Mouse (Mus musculus) hindbrain, embryonic 15.5 days (tissue): ENCODE data around the gene Cldn19. TPM values are rescaled to one million over a fixed set of nuclear protein-coding genes. Genes with fewer than 3 reads are reported as not detected.

ENCODE experiments used
- ATAC-seq: fragments of 200-750 bp; cut with Nextera tagmentation; 2 replicates; pipeline ENCODE4 v1.8.0; 2017; ENCODE audit warnings: low read depth, moderate number of reproducible peaks, moderate TSS enrichment; ENCODE audit not compliant: low FRiP score
- H3K27ac ChIP-seq: fragments of 300-500 bp; sonication (generic); replicated peaks from 2 replicates; pipeline ENCODE4 v1.5.1; 2015; ENCODE audit warnings: mild to moderate bottlenecking, inconsistent platforms
- H3K27me3 ChIP-seq: fragments of 300-500 bp; sonication (generic); 2 replicates; pipeline ENCODE4 v1.6.1; 2015; ENCODE audit warnings: control low read depth, inconsistent platforms
- H3K36me3 ChIP-seq: fragments of 300-500 bp; sonication (generic); 2 replicates; pipeline ENCODE4 v1.6.1; 2015; ENCODE audit warnings: control low read depth, inconsistent platforms
- H3K4me1 ChIP-seq: fragments of 300-500 bp; sonication (generic); replicated peaks from 2 replicates; pipeline ENCODE4 v1.6.1; 2015; ENCODE audit warnings: control low read depth, inconsistent platforms
- H3K4me2 ChIP-seq: fragments of 300-500 bp; sonication (generic); 2 replicates; pipeline ENCODE4 v1.6.1; 2015; ENCODE audit warnings: moderate library complexity, mild to moderate bottlenecking, inconsistent platforms
- H3K4me3 ChIP-seq: fragments of 300-500 bp; sonication (generic); 2 replicates; pipeline ENCODE4 v1.5.1; 2015; ENCODE audit warnings: mild to moderate bottlenecking, inconsistent platforms
- H3K9ac ChIP-seq: fragments of 300-500 bp; sonication (generic); 2 replicates; pipeline ENCODE4 v1.6.1; 2015; ENCODE audit warnings: inconsistent platforms
- H3K9me3 ChIP-seq: fragments of 300-500 bp; sonication (generic); 2 replicates; pipeline ENCODE4 v1.6.1; 2016; ENCODE audit warnings: control low read depth, inconsistent platforms
- WGBS: fragments of 180-500 bp; shearing (Covaris S2); methylation state at CpG from one replicate; pipeline ENCODE4 v1.1.7; 2015; 5-methylcytosine and 5-hydroxymethylcytosine counted together
- polyA plus RNA-seq: library from polyadenylated mRNA; unstranded; fragments of >200 nt; fragmentation: Nextera tagmentation; extraction: Ambion mirVana; gene quantifications from 2 replicates; pipeline ENCODE4 v1.2.1, GENCODE M21; 2015

Gene Cldn19
- polyA plus RNA-seq, 1 experiment from 2014 or later = 1.2 TPM

- no peak overlapping the region for H3K4me2 ChIP-seq
- peaks cover 41% of the 10 kb centered on the region for H3K36me3 ChIP-seq
- H3K9me3 ChIP-seq = no peaks in the 10 kb centered on the region
- no peak overlapping the region for H3K27ac ChIP-seq
- ATAC-seq = no peak
- WGBS = 88% methylated on average over 14 of the region's 14 CpGs
- no peak overlapping the region for H3K9ac ChIP-seq
- H3K4me1 ChIP-seq = peaks cover 12% of the 10 kb centered on the region
- H3K27me3 ChIP-seq = no peaks in the 10 kb centered on the region
- no peak overlapping the region for H3K4me3 ChIP-seq
Observed at GRCm38 (mm10) chr4:119241664-119242063, 13.6 kb upstream of the Cldn19 start.

DNA sequence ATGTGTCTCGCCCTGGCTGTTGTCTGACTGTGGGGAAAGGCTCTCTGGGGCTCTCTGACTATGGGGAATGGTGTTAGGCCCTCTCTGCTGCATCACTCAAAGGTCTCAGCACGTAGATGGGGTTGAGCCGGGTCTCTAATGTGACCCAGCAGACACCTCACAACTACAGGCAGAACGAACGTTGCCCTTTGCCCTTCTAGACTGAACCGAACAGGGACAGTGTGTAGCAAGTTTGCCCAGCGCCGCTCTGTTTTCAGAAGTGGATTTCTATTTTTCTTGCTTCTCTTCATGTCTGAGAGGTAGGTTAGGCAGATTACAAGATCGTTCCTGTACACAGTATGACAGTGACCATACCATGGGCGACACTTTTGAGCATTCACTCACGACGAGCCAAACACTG, 12.6 kb upstream of the Cldn19 start:
- Histone ChIP-seq H3K4me2 (no peak overlapping the region), H3K27me3 (no peaks in the 10 kb centered on the region), H3K36me3 (peaks cover 33% of the 10 kb centered on the region), H3K4me3 (no peak overlapping the region), H3K9ac (no peak overlapping the region), H3K27ac (no peak overlapping the region), H3K9me3 (no peaks in the 10 kb centered on the region), H3K4me1 (peaks cover 13% of the 10 kb centered on the region)
- no peak for ATAC-seq
- WGBS = 95% methylated on average over 12 of the region's 12 CpGs

GRCm38 (mm10) chr4:119244468-119245240, 10.6 kb upstream of the Cldn19 start:
- Histone ChIP-seq H3K4me1 (peaks cover 9% of the 10 kb centered on the region), H3K4me3 (no peak overlapping the region), H3K36me3 (peaks cover 29% of the 10 kb centered on the region), H3K4me2 (no peak overlapping the region), H3K27me3 (no peaks in the 10 kb centered on the region), H3K27ac (no peak overlapping the region), H3K9me3 (no peaks in the 10 kb centered on the region), H3K9ac (no peak overlapping the region)
- WGBS = 77% methylated on average over 22 of the region's 22 CpGs
- no peak for ATAC-seq

DNA sequence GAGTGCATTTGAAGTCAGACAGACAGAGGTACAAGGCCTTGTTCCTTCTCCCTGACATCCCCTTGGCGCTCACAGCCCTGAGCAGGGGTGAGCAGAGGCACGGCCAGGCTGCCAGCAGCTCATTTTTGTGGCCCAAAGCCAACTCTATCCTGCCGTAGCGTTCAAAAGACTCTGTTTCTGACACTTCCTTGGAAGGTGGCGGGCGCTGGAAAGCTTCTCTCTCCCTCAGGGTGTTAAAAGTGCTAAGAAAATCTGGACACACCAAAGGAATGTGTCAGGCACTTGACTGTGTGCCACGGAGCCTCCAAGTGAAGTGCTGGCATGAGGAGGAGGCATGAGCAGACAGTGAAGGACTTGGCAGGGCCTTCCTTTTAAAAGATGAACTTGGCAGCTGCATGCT, 9.7 kb upstream of the Cldn19 start:
- H3K9ac ChIP-seq = no peak overlapping the region
- peaks cover 8% of the 10 kb centered on the region; the same call in 1 of the 2 replicates for H3K4me1 ChIP-seq
- H3K27ac ChIP-seq = 0 out of 2 replicates have a peak overlapping the region, but pooled peaks have one; percentile 32
- no peaks in the 10 kb centered on the region for H3K9me3 ChIP-seq
- WGBS = 57% methylated on average over 7 of the region's 7 CpGs
- H3K36me3 ChIP-seq = peaks cover 28% of the 10 kb centered on the region
- H3K27me3 ChIP-seq = no peaks in the 10 kb centered on the region
- ATAC-seq = no peak; the same call in 1 of the 2 replicates
- H3K4me2 ChIP-seq = no peak overlapping the region
- H3K4me3 ChIP-seq = no peak overlapping the region

DNA sequence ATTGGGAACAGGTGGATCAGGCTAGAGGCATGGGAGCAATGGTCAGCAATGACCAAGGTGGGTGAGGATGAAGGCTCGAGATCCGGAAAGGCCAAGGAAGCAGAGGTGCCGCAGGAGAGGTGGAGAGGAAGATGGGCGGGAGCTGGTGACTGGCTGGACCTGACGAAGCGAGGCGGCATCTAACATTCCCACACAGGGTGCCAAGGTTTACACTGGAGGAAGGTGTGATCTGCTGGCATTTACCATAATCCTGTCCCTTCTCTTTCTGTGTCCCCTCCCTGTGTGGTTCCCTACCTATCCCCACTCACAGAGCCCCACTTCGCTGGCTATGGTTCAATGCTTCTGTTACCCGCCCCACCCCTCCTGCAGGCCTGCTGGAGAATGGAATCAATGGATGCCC, 9.3 kb upstream of the Cldn19 start:
- Histone ChIP-seq H3K27me3 (no peaks in the 10 kb centered on the region), H3K9me3 (no peaks in the 10 kb centered on the region), H3K36me3 (peaks cover 25% of the 10 kb centered on the region), H3K27ac (no peak overlapping the region), H3K9ac (no peak overlapping the region), H3K4me2 (no peak overlapping the region), H3K4me3 (no peak overlapping the region), H3K4me1 (peaks cover 8% of the 10 kb centered on the region; the same call in 1 of the 2 replicates)
- ATAC-seq = no peak
- 68% methylated on average over 9 of the region's 9 CpGs for WGBS

- Histone ChIP-seq H3K4me3 (no peak overlapping the region), H3K36me3 (peaks cover 19% of the 10 kb centered on the region), H3K9me3 (no peaks in the 10 kb centered on the region), H3K4me2 (no peak overlapping the region), H3K4me1 (peaks cover 8% of the 10 kb centered on the region; the same call in 1 of the 2 replicates), H3K27me3 (no peaks in the 10 kb centered on the region), H3K9ac (no peak overlapping the region), H3K27ac (no peak overlapping the region)
- no peak for ATAC-seq
- WGBS = 78% methylated on average over 14 of the region's 14 CpGs
Observed at GRCm38 (mm10) chr4:119246688-119247225, 8.5 kb upstream of the Cldn19 start.

- Histone ChIP-seq H3K4me2 (no peak overlapping the region), H3K4me1 (peaks cover 8% of the 10 kb centered on the region; the same call in 1 of the 2 replicates), H3K27me3 (no peaks in the 10 kb centered on the region), H3K9me3 (no peaks in the 10 kb centered on the region), H3K27ac (no peak overlapping the region), H3K4me3 (no peak overlapping the region), H3K9ac (no peak overlapping the region), H3K36me3 (peaks cover 11% of the 10 kb centered on the region; the same call in 1 of the 2 replicates)
- 25% methylated on average over 13 of the region's 13 CpGs for WGBS
- ATAC-seq = peak; percentile 63; the same call in 1 of the 2 replicates
Observed at GRCm38 (mm10) chr4:119247462-119248235, 7.6 kb upstream of the Cldn19 start.

- Histone ChIP-seq H3K36me3 (peaks cover 5% of the 10 kb centered on the region; the same call in 1 of the 2 replicates), H3K4me1 (peaks cover 9% of the 10 kb centered on the region; the same call in 1 of the 2 replicates), H3K27ac (no peak overlapping the region), H3K4me3 (no peak overlapping the region), H3K9ac (no peak overlapping the region), H3K9me3 (no peaks in the 10 kb centered on the region), H3K4me2 (no peak overlapping the region), H3K27me3 (no peaks in the 10 kb centered on the region)
- 78% methylated on average over 11 of the region's 11 CpGs for WGBS
- ATAC-seq = no peak
Observed at GRCm38 (mm10) chr4:119248407-119248965, 6.7 kb upstream of the Cldn19 start.

GRCm38 (mm10) chr4:119252025-119252808, 3.0 kb upstream of the Cldn19 start:
- Histone ChIP-seq H3K27ac (no peak overlapping the region), H3K4me2 (no peak overlapping the region), H3K9ac (no peak overlapping the region), H3K27me3 (no peaks in the 10 kb centered on the region), H3K9me3 (no peaks in the 10 kb centered on the region), H3K36me3 (no peaks in the 10 kb centered on the region; the same call in 1 of the 2 replicates), H3K4me1 (peaks cover 25% of the 10 kb centered on the region), H3K4me3 (no peak overlapping the region)
- no peak for ATAC-seq
- WGBS = 71% methylated on average over 7 of the region's 7 CpGs

- H3K4me1 ChIP-seq = peaks cover 20% of the 10 kb centered on the region
- no peak overlapping the region for H3K9ac ChIP-seq
- no peak overlapping the region for H3K4me3 ChIP-seq
- H3K9me3 ChIP-seq = no peaks in the 10 kb centered on the region
- no peaks in the 10 kb centered on the region for H3K36me3 ChIP-seq
- H3K27ac ChIP-seq = peak overlapping the region; percentile 59
- WGBS = 21% methylated on average over 9 of the region's 9 CpGs
- H3K27me3 ChIP-seq = no peaks in the 10 kb centered on the region
- no peak overlapping the region for H3K4me2 ChIP-seq
- peak; percentile 60 for ATAC-seq
Observed at GRCm38 (mm10) chr4:119254012-119254618, 1.1 kb upstream of the Cldn19 start.

- no peaks in the 10 kb centered on the region for H3K36me3 ChIP-seq
- H3K27ac ChIP-seq = no peak overlapping the region
- no peak for ATAC-seq
- H3K4me1 ChIP-seq = peaks cover 20% of the 10 kb centered on the region
- H3K4me3 ChIP-seq = no peak overlapping the region
- no peak overlapping the region for H3K9ac ChIP-seq
- H3K27me3 ChIP-seq = no peaks in the 10 kb centered on the region
- 83% methylated on average over 6 of the region's 6 CpGs for WGBS
- no peak overlapping the region for H3K4me2 ChIP-seq
- no peaks in the 10 kb centered on the region for H3K9me3 ChIP-seq
Observed at GRCm38 (mm10) chr4:119257083-119257482, 1.9 kb downstream of the Cldn19 start.
